Mouse (Mus musculus) liver, embryonic 12.5 days (tissue): ENCODE measurements around the gene Zc3h12a. TPM values are rescaled to one million over a fixed set of nuclear protein-coding genes. Genes with fewer than 3 reads are reported as not detected.

Experiments used
- ATAC-seq: fragments of 200-750 bp; cut with Nextera tagmentation; 2 replicates; pipeline ENCODE4 v1.8.0; 2017; ENCODE audit warnings: moderate number of reproducible peaks, mild to moderate bottlenecking, moderate library complexity
- H3K27ac ChIP-seq: fragments of 300-500 bp; sonication (generic); 2 replicates; pipeline ENCODE4 v1.5.1; 2016; ENCODE audit warnings: mild to moderate bottlenecking
- H3K27me3 ChIP-seq: fragments of 300-500 bp; sonication (generic); replicated peaks from 2 replicates; pipeline ENCODE4 v1.6.1; 2016; ENCODE audit warnings: mild to moderate bottlenecking, moderate library complexity
- H3K36me3 ChIP-seq: fragments of 300-500 bp; sonication (generic); 2 replicates; pipeline ENCODE4 v1.6.1; 2016; ENCODE audit warnings: mild to moderate bottlenecking, moderate library complexity
- H3K4me1 ChIP-seq: fragments of 300-500 bp; sonication (generic); 2 replicates; pipeline ENCODE4 v1.6.1; 2016
- H3K4me2 ChIP-seq: fragments of 300-500 bp; sonication (generic); 2 replicates; pipeline ENCODE4 v1.6.1; 2016; ENCODE audit warnings: mild to moderate bottlenecking, moderate library complexity
- H3K4me3 ChIP-seq: fragments of 300-500 bp; sonication (generic); 2 replicates; pipeline ENCODE4 v1.5.1; 2016; ENCODE audit warnings: mild to moderate bottlenecking, moderate library complexity
- H3K9ac ChIP-seq: fragments of 300-500 bp; sonication (generic); 2 replicates; pipeline ENCODE4 v1.6.1; 2016; ENCODE audit warnings: mild to moderate bottlenecking, moderate library complexity
- H3K9me3 ChIP-seq: fragments of 300-500 bp; sonication (generic); replicated peaks from 2 replicates; pipeline ENCODE4 v1.6.1; 2016; ENCODE audit warnings: mild to moderate bottlenecking, moderate library complexity
- WGBS: fragments of 180-500 bp; shearing (Covaris S2); methylation state at CpG from one replicate; pipeline ENCODE4 v1.1.7; 2016; ENCODE audit not compliant: insufficient replicate concordance; 5-methylcytosine and 5-hydroxymethylcytosine counted together
- polyA plus RNA-seq: library from polyadenylated mRNA; unstranded; fragments of >200 nt; fragmentation: Nextera tagmentation; extraction: Ambion mirVana; gene quantifications from 2 replicates; pipeline ENCODE4 v1.2.1, GENCODE M21; 2016

Zc3h12a gene
- polyA plus RNA-seq, 1 experiment from 2014 or later, result 0.56 TPM

DNA sequence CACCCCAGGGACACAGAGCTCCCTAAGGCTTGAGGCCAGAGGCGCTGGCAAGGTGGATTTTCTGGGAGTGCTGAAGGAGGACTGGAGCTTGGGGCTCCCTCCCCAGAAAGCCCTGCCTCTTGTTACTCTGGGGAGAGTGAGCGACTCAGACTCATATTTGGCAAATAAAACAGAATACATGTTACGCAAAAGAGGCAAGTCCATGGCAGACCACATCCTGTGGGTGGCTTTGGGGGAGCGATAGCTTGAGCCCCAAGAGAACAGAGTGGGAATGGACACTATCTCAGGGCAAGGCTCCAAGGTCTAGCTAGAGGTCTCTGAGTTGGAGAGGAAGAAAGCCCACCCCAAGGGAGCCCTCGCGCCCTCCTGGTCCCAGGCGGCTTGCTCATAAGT lies 4.4 kb downstream of the Zc3h12a start:
- H3K9ac ChIP-seq, result peak overlapping the region; percentile 30; the same call in 1 of the 2 replicates
- H3K9me3 ChIP-seq, result no peaks in the 10 kb centered on the region
- H3K36me3 ChIP-seq, result peaks cover 21% of the 10 kb centered on the region
- peak overlapping the region; percentile 61 for H3K27ac ChIP-seq
- H3K4me2 ChIP-seq, result peak overlapping the region; percentile 47
- ATAC-seq, result no peak
- peaks cover 66% of the 10 kb centered on the region for H3K4me1 ChIP-seq
- WGBS, result 57% methylated on average over 7 of the region's 7 CpGs
- no peaks in the 10 kb centered on the region for H3K27me3 ChIP-seq
- H3K4me3 ChIP-seq, result no peak overlapping the region

DNA sequence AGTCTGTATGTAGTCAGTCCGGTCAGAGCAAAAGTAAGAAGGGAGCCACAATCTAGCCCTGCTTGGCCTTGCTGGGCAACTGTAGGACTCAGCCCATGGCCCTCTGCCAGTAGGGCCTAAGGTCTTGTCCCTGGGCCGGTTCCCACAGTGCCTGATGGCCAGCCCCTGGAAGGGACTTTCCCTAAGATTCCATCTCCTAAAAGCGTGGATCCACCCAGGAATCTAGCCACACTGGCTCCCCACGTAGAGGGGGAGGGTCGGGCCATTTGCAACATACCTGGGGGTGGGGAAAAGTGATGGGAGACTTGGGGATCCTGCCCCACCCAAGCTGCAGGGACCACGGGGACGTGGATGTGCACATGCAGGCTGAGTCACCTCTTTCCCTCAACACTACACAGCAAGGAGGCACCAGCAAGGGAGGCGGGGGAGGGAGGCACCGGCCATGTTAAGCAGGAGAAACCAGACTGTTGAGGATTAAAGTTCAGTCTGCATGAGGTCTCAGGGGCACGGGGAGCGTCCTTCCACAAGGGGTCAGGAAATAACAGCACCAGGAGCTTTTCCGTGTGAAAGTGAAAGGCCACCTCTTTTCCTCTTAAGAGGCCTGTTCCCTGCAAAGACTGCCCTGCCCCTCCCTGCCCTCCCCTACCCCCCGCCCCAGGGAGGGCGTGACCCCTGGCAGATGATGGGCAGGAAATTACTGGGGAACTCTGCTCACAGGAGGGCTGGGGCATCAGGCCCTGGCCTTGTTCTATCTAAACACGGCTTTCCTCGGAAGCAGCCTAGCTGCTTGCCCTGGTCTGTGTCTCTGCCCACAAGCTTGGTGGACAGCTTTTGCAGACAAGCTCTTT lies 5.0 kb downstream of the Zc3h12a start:
- Histone ChIP-seq H3K9ac (peak overlapping the region; percentile 30; the same call in 1 of the 2 replicates), H3K36me3 (peaks cover 21% of the 10 kb centered on the region), H3K4me3 (no peak overlapping the region), H3K9me3 (no peaks in the 10 kb centered on the region), H3K4me2 (peak overlapping the region; percentile 47), H3K27me3 (no peaks in the 10 kb centered on the region), H3K4me1 (peaks cover 66% of the 10 kb centered on the region), H3K27ac (peak overlapping the region; percentile 61)
- ATAC-seq, result 0 out of 2 replicates have a peak, but pooled peaks have one; percentile 6
- 22% methylated on average over 16 of the region's 16 CpGs for WGBS

GRCm38 (mm10) chr4:125119721-125120120 lies 7.9 kb downstream of the Zc3h12a start:
- Histone ChIP-seq H3K4me3 (no peak overlapping the region), H3K9me3 (no peaks in the 10 kb centered on the region), H3K27ac (no peak overlapping the region), H3K9ac (no peak overlapping the region), H3K27me3 (no peaks in the 10 kb centered on the region), H3K36me3 (peaks cover 21% of the 10 kb centered on the region), H3K4me1 (peaks cover 61% of the 10 kb centered on the region), H3K4me2 (no peak overlapping the region)
- no peak for ATAC-seq
- 92% methylated on average over 11 of the region's 11 CpGs for WGBS

GRCm38 (mm10) chr4:125119070-125119469 lies 8.6 kb downstream of the Zc3h12a start:
- ATAC-seq, result no peak
- no peak overlapping the region for H3K27ac ChIP-seq
- no peak overlapping the region for H3K4me3 ChIP-seq
- H3K27me3 ChIP-seq, result no peaks in the 10 kb centered on the region
- H3K4me1 ChIP-seq, result peaks cover 61% of the 10 kb centered on the region
- H3K36me3 ChIP-seq, result peaks cover 21% of the 10 kb centered on the region
- 65% methylated on average over 10 of the region's 10 CpGs for WGBS
- H3K9ac ChIP-seq, result no peak overlapping the region
- no peaks in the 10 kb centered on the region for H3K9me3 ChIP-seq
- no peak overlapping the region for H3K4me2 ChIP-seq

DNA sequence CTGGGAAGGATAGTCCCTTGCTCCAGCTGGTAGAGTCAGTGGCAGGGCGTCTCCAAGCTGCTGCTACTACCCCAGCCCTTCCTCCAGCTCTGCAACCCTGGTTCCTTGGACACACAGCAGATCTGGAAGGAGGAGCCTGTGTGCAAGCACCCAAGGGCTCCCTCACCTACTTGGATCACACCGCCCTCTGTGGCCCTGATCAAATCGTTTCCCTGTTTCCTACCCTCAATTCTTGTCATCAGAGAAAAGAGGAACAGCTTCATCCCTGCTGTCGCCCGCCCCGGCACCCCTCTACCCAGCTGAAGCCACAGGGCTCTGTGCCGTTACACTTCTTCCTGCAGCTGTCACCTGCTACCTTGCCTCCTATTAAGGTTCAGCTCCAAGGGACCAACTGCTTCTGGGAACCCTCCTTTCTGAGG lies 9.7 kb downstream of the Zc3h12a start:
- peaks cover 21% of the 10 kb centered on the region for H3K36me3 ChIP-seq
- peaks cover 61% of the 10 kb centered on the region for H3K4me1 ChIP-seq
- H3K27me3 ChIP-seq, result no peaks in the 10 kb centered on the region
- H3K4me3 ChIP-seq, result no peak overlapping the region
- ATAC-seq, result no peak
- 26% methylated on average over 7 of the region's 7 CpGs for WGBS
- no peak overlapping the region for H3K9ac ChIP-seq
- H3K27ac ChIP-seq, result no peak overlapping the region
- H3K9me3 ChIP-seq, result no peaks in the 10 kb centered on the region
- no peak overlapping the region for H3K4me2 ChIP-seq

DNA sequence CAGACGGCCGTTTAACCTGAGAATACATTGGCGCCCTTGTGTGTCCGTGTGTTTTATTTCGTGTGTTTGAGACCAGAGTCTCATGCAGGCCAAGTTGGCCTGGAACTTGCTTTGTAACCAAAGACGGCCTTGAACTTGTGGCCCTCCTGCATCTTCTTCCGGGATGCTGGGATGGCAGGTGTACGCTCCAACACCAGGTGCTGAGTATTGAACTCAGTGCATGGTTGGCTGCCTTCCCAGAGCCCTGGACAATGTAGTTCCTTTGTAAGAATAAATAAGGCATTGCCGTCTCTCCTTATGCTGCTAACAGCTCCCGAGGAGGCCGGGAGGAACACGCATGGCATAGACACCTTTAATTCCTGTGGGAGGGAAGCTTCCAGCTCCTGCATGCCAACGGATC lies 10.7 kb downstream of the Zc3h12a start:
- peaks cover 57% of the 10 kb centered on the region for H3K4me1 ChIP-seq
- H3K4me3 ChIP-seq, result no peak overlapping the region
- no peak overlapping the region for H3K9ac ChIP-seq
- H3K36me3 ChIP-seq, result peaks cover 21% of the 10 kb centered on the region
- no peaks in the 10 kb centered on the region for H3K27me3 ChIP-seq
- no peak for ATAC-seq
- H3K4me2 ChIP-seq, result no peak overlapping the region
- 73% methylated on average over 13 of the region's 13 CpGs for WGBS
- no peak overlapping the region for H3K27ac ChIP-seq
- no peaks in the 10 kb centered on the region for H3K9me3 ChIP-seq

DNA sequence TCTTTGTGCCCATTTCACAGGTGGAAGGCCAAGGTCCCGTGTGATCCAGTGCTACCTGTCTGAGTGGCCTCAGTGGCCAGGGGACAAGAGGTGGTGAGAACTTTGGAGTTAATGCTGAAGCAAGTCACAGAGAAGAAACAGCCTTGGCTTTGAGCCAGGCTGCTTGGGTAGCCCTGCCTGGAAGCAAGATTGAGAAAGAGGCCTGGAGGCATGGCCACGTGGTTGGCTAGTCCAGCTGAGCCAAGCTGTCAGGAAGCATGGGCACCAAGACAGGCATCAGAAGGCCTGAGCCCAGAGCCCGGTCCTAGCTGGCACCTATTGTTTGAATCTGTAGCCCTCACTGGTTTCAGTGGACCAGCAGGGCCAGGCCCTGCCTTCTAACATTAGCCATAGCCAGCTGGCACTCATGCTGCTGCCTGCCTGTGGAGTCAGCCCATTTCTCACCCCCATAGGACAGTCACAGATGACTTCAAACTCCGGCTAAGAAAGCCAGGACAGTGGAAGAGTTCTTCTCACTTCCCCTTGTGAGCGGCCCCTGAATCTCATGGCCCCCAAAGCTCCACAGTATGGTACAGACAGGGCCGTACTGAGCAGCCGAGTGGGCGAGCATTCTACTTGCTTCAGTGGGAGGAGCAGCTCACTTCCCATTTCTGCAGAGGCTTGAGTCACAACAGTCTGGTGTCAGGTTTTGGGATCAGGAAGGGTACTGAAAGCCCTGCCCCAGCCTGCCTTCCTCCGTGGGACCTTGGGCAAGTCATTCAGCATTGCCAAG lies 11.4 kb downstream of the Zc3h12a start:
- no peak overlapping the region for H3K4me3 ChIP-seq
- peak overlapping the region; percentile 24; the same call in 1 of the 2 replicates for H3K27ac ChIP-seq
- 42% methylated on average over 9 of the region's 9 CpGs for WGBS
- H3K4me2 ChIP-seq, result no peak overlapping the region
- no peaks in the 10 kb centered on the region for H3K9me3 ChIP-seq
- no peaks in the 10 kb centered on the region for H3K27me3 ChIP-seq
- ATAC-seq, result no peak
- peaks cover 55% of the 10 kb centered on the region for H3K4me1 ChIP-seq
- no peak overlapping the region for H3K9ac ChIP-seq
- H3K36me3 ChIP-seq, result peaks cover 26% of the 10 kb centered on the region

- Histone ChIP-seq H3K4me1 (peaks cover 55% of the 10 kb centered on the region), H3K9me3 (no peaks in the 10 kb centered on the region), H3K27ac (0 out of 2 replicates have a peak overlapping the region, but pooled peaks have one; percentile 24), H3K4me3 (no peak overlapping the region), H3K9ac (no peak overlapping the region), H3K4me2 (no peak overlapping the region), H3K27me3 (no peaks in the 10 kb centered on the region), H3K36me3 (peaks cover 27% of the 10 kb centered on the region)
- 65% methylated on average over 6 of the region's 6 CpGs for whole genome bisulfite sequencing
- no peak for ATAC-seq
Measured at GRCm38 (mm10) chr4:125115710-125116089, 11.9 kb downstream of the Zc3h12a start.

DNA sequence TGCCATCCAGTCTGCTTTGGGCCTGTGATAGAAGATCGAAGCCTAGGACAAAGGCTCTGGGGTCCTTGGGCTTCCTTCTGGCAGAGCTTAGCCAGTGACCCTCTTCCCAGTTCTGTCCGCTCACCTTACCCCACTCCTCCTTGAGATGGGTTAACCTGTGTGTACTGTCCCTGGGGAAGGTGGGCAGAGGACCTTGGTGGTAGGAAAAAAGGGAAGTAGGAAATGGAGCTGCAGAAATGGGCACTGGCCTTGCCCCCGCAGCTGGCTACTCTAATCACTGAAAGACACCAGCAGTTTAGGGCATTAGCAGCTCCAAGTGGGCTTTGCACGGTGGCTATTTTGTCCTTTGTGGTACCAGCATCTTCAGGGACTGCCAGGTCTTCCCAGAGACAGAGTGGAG lies 12.6 kb downstream of the Zc3h12a start:
- peaks cover 27% of the 10 kb centered on the region for H3K36me3 ChIP-seq
- H3K27me3 ChIP-seq, result no peaks in the 10 kb centered on the region
- H3K4me3 ChIP-seq, result no peak overlapping the region
- no peaks in the 10 kb centered on the region for H3K9me3 ChIP-seq
- H3K9ac ChIP-seq, result no peak overlapping the region
- peaks cover 55% of the 10 kb centered on the region for H3K4me1 ChIP-seq
- peak overlapping the region; percentile 17; the same call in 1 of the 2 replicates for H3K27ac ChIP-seq
- no peak overlapping the region for H3K4me2 ChIP-seq
- no peak for ATAC-seq
- 69% methylated on average over 4 of the region's 4 CpGs for WGBS

DNA sequence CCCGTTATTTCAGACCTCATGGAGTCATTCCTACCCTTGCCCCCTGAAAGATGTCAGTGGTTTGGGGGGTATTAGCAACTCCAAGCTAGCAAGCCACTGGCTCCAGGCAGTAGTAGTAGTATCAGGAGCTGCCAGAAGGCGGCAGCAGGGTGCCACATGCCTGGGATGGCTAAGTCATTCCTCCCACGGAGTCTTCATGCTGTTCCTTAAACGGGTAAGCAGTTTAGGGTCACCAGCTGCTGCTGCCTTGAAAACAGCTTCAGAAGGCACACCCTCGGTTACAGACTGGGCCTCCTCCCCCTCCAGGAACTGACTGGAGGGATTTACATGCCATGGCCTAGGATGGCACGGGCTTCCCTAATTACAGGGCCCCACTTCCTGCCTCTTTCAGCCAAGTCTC lies 13.0 kb downstream of the Zc3h12a start:
- Histone ChIP-seq H3K9me3 (no peaks in the 10 kb centered on the region), H3K4me1 (peaks cover 55% of the 10 kb centered on the region), H3K27me3 (no peaks in the 10 kb centered on the region), H3K4me3 (no peak overlapping the region), H3K36me3 (peaks cover 27% of the 10 kb centered on the region), H3K27ac (peak overlapping the region; percentile 17; the same call in 1 of the 2 replicates), H3K9ac (no peak overlapping the region), H3K4me2 (no peak overlapping the region)
- peak; percentile 36; the same call in 1 of the 2 replicates for ATAC-seq
- 8% methylated on average over 6 of the region's 6 CpGs for WGBS

DNA sequence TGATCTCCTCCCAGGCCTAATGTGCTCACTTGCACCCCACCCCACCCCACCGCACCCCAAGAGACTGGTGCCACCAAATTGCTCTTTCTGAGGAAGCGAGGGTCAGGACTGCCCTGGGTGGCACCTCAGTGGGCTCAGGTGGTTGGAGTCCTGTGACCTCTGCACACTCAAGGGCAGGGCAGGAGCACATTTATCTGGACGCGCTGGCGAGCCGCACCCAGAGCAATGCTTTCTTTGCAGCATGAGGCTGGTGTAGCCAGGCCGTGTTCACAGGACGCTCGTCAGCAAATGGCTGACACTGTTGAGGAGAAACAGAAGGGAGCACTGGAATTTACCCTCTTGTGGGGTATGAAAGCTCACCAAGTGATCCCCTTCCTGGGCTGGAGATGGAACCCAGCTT lies 22.3 kb downstream of the Zc3h12a start:
- H3K9ac ChIP-seq, result no peak overlapping the region
- peaks cover 73% of the 10 kb centered on the region for H3K36me3 ChIP-seq
- ATAC-seq, result no peak
- no peaks in the 10 kb centered on the region for H3K4me1 ChIP-seq
- H3K27me3 ChIP-seq, result no peaks in the 10 kb centered on the region
- no peak overlapping the region for H3K4me2 ChIP-seq
- no peaks in the 10 kb centered on the region for H3K9me3 ChIP-seq
- no peak overlapping the region for H3K4me3 ChIP-seq
- 87% methylated on average over 9 of the region's 9 CpGs for WGBS
- H3K27ac ChIP-seq, result no peak overlapping the region

GRCm38 (mm10) chr4:125101334-125101733 lies 26.3 kb downstream of the Zc3h12a start:
- 77% methylated on average over 13 of the region's 13 CpGs for WGBS
- Histone ChIP-seq H3K27me3 (no peaks in the 10 kb centered on the region), H3K9ac (no peak overlapping the region), H3K4me3 (no peak overlapping the region), H3K27ac (no peak overlapping the region), H3K9me3 (no peaks in the 10 kb centered on the region), H3K4me2 (no peak overlapping the region), H3K36me3 (peaks cover 56% of the 10 kb centered on the region), H3K4me1 (no peaks in the 10 kb centered on the region)
- no peak for ATAC-seq
